In the genomic region with DNA sequence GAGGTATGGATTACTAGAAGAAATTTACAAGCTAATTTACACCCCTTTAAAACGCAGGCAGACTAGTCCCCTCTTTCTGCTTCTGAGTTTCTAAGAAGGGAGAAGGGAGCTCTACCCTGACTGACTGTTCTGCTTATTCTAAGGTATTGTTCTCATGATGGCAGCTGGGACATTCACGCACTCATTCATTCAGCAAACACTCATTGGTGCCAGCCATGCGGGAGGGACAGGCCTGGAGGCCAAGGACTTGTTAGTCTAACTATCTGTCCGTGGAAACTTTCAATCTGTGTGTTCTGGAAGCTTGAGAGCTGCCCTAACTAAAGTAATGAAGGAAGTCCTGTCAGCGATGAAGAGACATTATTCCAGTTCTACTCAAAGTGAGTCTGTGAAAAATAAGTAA, we compare ENCODE assay signal across 12 mouse cellular contexts.
"Had no signal": no experiment of that assay in that cellular context is flagged by ENCODE, and none has a peak within 500 bp of the region (broad histone marks: within the 10 kb centered on the region; RNA-seq: fewer than 3 reads in every experiment).

No protein-coding gene starts in this region.

- H3K36me3 ChIP-seq: limb, embryonic 13.5 days; midbrain, embryonic 10.5 days; neural tube, embryonic 15.5 days had no signal

- H3K9ac ChIP-seq: limb, embryonic 13.5 days; liver, embryonic 14.5 days; neural tube, embryonic 15.5 days had no signal

- H3K4me1 ChIP-seq: limb, embryonic 13.5 days; neural tube, embryonic 15.5 days had no signal

- H3K4me3 ChIP-seq: limb, embryonic 13.5 days; midbrain, embryonic 10.5 days; myocyte; neural tube, embryonic 15.5 days had no signal

- H3K27ac ChIP-seq: limb, embryonic 13.5 days; liver, embryonic 14.5 days; midbrain, embryonic 10.5 days; neural tube, embryonic 15.5 days had no signal

- H3K27me3 ChIP-seq: limb, embryonic 13.5 days; neural tube, embryonic 15.5 days had no signal

- DNase-seq: kidney, adult 11 months; kidney, postnatal 14 days; left cerebral cortex, postnatal 4 days; midbrain, embryonic 14.5 days; right cerebral cortex, adult 18-20 months; right cerebral cortex, postnatal 25 days; thymus, postnatal 4 days had no signal

- H3K9me3 ChIP-seq: limb, embryonic 13.5 days; midbrain, embryonic 10.5 days; neural tube, embryonic 15.5 days had no signal

- H3K4me2 ChIP-seq: limb, embryonic 13.5 days; neural tube, embryonic 15.5 days had no signal
